Mouse (Mus musculus) kidney, embryonic 16.5 days (tissue): Measurements from ENCODE around the gene Lrch1. TPM values are rescaled to one million over a fixed set of nuclear protein-coding genes. Genes with fewer than 3 reads are reported as not detected.

Experiments used
- ATAC-seq: fragments of 200-750 bp; cut with Nextera tagmentation; 2 replicates; pipeline ENCODE4 v1.8.0; 2017; ENCODE audit warnings: moderate TSS enrichment; ENCODE audit not compliant: low FRiP score, low TSS enrichment
- H3K27ac ChIP-seq: fragments of 300-500 bp; sonication (generic); 2 replicates; pipeline ENCODE4 v1.5.1; 2014; ENCODE audit warnings: low read length
- H3K27me3 ChIP-seq: fragments of 300-500 bp; sonication (generic); 2 replicates; pipeline ENCODE4 v1.6.1; 2014; ENCODE audit warnings: low read length, control low read depth, mixed read lengths; ENCODE audit not compliant: insufficient read depth
- H3K36me3 ChIP-seq: fragments of 300-500 bp; sonication (generic); 2 replicates; pipeline ENCODE4 v1.6.1; 2014; ENCODE audit warnings: low read length, control low read depth, mixed read lengths; ENCODE audit not compliant: insufficient read depth
- H3K4me1 ChIP-seq: fragments of 300-500 bp; sonication (generic); 2 replicates; pipeline ENCODE4 v1.6.1; 2014; ENCODE audit warnings: low read length, control low read depth, mixed read lengths; ENCODE audit not compliant: insufficient read depth
- H3K4me2 ChIP-seq: fragments of 300-500 bp; sonication (generic); replicated peaks from 2 replicates; pipeline ENCODE4 v1.6.1; 2014; ENCODE audit warnings: low read depth, low read length
- H3K4me3 ChIP-seq: fragments of 300-500 bp; sonication (generic); 2 replicates; pipeline ENCODE4 v1.5.1; 2014; ENCODE audit warnings: mild to moderate bottlenecking, low read length
- H3K9ac ChIP-seq: fragments of 300-500 bp; sonication (generic); replicated peaks from 2 replicates; pipeline ENCODE4 v1.6.1; 2014; ENCODE audit warnings: low read length
- H3K9me3 ChIP-seq: fragments of 300-500 bp; sonication (generic); 2 replicates; pipeline ENCODE4 v1.6.1; 2016; ENCODE audit warnings: low read length, control low read depth
- WGBS: fragments of 180-500 bp; shearing (Covaris S2); extraction: QIAGEN DNeasy Blood & Tissue Kit; methylation state at CpG from one replicate; pipeline ENCODE4 v1.1.7; 2014; 5-methylcytosine and 5-hydroxymethylcytosine counted together
- polyA plus RNA-seq: library from polyadenylated mRNA; unstranded; fragments of >200 nt; fragmentation: Nextera tagmentation; extraction: Ambion mirVana; gene quantifications from 2 replicates; pipeline ENCODE4 v1.2.1, GENCODE M21; 2015

Gene Lrch1
- polyA plus RNA-seq, 1 experiment from 2014 or later = 18.3 TPM

DNA sequence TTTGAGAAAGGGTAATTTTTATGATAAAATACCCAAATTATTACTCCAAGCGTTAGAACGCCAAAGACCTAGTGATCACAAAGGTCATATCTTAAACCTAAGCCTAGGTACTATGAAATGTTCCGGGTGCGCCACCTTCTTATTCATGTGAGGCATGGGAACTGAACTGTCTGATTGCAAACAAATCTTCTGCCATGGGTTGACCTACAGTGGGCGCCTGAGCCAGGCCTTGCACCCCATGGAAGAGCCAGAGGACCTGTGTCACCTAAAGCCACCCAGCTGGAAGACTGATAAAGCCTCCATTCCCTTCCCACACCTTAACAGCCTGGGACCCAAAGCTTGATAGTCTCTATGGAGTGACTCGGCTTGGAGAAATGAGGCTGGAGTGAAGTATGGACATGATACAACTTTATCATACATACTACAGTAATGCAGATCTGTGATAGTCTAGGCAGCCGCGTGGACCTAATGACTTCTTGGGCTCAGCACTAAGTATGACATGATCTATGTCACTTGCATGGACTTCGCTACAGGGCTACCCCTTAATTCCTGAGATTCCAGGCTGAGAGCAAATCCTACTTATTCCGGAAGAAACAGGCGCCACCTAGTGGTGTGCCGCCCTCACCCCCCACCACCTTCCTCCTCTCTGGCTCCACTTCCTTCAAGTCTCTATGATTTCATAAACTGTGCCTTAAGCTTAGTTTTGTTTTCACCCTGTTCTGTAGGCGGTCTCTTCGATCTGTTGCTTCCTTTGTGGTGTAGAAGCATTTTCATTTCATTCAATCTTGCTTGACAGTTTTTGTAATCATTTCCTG, 957 bp upstream of the Lrch1 start:
- Histone ChIP-seq H3K27ac (peak overlapping the region; percentile 95), H3K36me3 (no peaks in the 10 kb centered on the region), H3K4me3 (peak overlapping the region; percentile 94), H3K4me2 (peak overlapping the region; percentile 62), H3K9ac (peak overlapping the region; percentile 93; the same call in 1 of the 2 replicates), H3K9me3 (no peaks in the 10 kb centered on the region), H3K4me1 (peaks cover 30% of the 10 kb centered on the region), H3K27me3 (no peaks in the 10 kb centered on the region)
- 42% methylated on average over 14 of the region's 14 CpGs for WGBS
- ATAC-seq = peak; percentile 57

DNA sequence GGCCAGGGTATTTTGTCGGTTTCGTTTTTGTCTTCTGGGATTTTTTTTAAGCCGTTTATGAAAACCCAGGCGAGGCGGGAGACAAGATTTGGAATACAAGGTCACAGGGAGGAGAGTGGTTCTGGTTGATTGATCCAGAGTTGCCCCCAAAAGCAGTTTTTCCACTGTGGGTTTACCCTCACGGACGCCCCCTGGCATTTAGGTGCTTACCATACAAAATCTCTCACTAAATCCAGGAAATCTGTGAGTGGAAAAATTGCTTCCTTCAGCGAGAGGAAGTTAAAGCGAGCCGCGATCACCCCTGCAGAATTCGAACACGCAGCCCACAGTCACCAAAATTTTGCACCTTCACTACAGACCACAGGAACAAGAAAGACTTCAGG, 329 bp upstream of the Lrch1 start:
- peak overlapping the region; percentile 62 for H3K4me2 ChIP-seq
- peak overlapping the region; percentile 93 for H3K9ac ChIP-seq
- ATAC-seq = no peak
- no peaks in the 10 kb centered on the region for H3K36me3 ChIP-seq
- H3K4me1 ChIP-seq = peaks cover 30% of the 10 kb centered on the region
- peak overlapping the region; percentile 94 for H3K4me3 ChIP-seq
- no peaks in the 10 kb centered on the region for H3K9me3 ChIP-seq
- no peaks in the 10 kb centered on the region for H3K27me3 ChIP-seq
- peak overlapping the region; percentile 95 for H3K27ac ChIP-seq
- WGBS = 24% methylated on average over 13 of the region's 13 CpGs

DNA sequence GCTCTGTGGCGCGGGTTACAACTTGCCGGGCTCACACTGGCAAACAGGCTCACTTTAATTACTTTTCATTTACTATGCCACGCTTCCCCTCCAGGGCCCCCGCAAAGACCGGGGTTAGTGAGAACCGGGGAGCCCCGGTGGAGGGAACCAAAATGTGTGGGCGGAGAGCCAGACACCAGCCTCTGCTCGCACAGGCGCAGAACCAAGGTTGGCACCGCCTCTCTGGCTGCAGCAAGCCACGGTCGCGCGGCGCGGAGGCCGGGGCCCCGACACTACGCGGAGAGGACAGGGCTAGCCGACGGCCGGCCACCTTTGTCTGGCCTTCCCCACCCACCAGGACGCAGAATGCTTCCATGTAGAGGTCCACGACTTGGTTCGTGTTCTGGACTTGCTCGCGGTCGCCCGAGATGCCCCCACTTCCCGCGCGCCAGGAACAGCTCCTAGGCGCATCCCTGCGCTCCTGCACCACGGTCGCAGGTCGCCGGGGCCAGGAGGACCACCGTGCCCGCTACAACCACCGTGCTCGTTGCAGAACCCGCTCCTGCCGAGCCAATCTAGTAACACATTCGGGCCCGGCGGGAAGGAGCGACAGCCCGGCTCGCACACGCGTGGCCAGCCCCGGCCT, 813 bp downstream of the Lrch1 start:
- peak overlapping the region; percentile 95 for H3K27ac ChIP-seq
- ATAC-seq = peak; percentile 79
- peak overlapping the region; percentile 93 for H3K9ac ChIP-seq
- WGBS = 0% methylated on average over 56 of the region's 56 CpGs
- peak overlapping the region; percentile 94 for H3K4me3 ChIP-seq
- H3K4me2 ChIP-seq = peak overlapping the region; percentile 62
- H3K36me3 ChIP-seq = 0 out of 2 replicates have a peak, but pooled peaks cover 3% of the 10 kb centered on the region
- no peaks in the 10 kb centered on the region for H3K27me3 ChIP-seq
- H3K4me1 ChIP-seq = peaks cover 30% of the 10 kb centered on the region
- no peaks in the 10 kb centered on the region for H3K9me3 ChIP-seq

DNA sequence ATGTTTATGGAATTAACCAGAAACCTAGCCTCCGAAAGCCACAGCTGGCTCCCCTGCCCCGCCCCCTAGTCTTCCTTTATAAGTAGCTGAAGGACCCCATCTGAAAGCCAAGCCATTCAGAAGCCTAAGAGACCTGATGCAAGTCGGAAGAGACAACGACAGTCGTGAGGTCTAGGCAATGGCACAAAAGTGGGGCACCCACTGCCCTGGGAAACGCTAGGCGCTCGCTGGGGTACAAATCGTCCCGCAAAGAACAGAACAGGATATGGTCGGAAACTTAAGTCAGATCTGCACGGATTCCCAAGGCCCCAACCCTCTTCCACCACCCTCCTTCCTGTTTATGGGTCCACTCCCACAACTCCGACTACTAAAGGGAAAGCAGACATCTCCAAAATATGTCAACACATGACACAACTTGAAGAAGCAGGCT, 1.3 kb downstream of the Lrch1 start:
- Histone ChIP-seq H3K36me3 (0 out of 2 replicates have a peak, but pooled peaks cover 3% of the 10 kb centered on the region), H3K27ac (peak overlapping the region; percentile 95), H3K9me3 (no peaks in the 10 kb centered on the region), H3K4me2 (peak overlapping the region; percentile 62), H3K4me1 (peaks cover 34% of the 10 kb centered on the region), H3K27me3 (no peaks in the 10 kb centered on the region), H3K4me3 (peak overlapping the region; percentile 94), H3K9ac (peak overlapping the region; percentile 93)
- ATAC-seq = peak; percentile 20
- WGBS = 2% methylated on average over 13 of the region's 13 CpGs

DNA sequence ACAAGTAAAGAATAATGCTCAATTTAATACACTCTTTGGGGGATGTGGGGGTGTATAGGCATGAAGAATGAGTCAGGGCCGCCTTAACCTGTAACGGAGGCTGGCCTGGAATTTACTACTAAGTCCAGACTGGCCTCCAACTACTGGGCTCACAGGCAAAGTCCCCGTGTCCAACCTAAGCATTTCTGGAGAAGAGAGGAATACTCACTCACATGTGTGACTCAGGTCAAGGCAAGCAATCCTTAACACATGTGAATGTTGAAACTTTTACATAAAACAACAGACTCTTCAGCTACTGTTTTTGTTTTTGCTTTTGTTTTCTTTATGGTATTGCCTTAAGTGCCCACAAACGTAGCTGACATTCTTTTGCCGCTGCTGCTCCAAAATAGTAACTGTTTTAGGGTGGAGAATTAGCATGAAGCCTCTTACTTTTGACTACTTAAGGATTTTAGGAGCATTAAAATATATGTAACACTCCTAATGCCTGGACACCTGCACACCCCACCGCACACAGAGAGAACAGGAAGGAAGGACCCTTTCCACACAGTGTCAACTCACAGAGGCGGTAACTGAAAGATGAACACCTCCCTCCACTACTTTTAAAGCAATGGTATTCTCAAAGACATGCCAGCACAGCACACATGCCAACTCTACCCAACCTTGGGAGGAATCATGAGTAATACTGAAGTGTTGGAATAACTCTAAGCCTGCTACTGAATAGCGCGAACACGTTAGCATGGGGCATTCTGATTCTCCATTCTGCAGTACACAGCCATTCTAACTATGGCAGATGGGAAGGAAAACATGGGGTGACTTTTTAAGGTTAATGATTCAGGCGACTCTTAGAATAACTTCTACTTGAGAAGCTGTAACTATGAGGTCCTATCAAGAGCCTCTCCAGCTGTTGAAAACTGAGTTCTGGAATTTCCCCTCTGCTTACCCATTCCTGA, 2.1 kb downstream of the Lrch1 start:
- no peak for ATAC-seq
- Histone ChIP-seq H3K4me3 (peak overlapping the region; percentile 94), H3K4me2 (peak overlapping the region; percentile 62), H3K4me1 (peaks cover 34% of the 10 kb centered on the region), H3K36me3 (peaks cover 6% of the 10 kb centered on the region; the same call in 1 of the 2 replicates), H3K27me3 (no peaks in the 10 kb centered on the region), H3K27ac (peak overlapping the region; percentile 95), H3K9ac (peak overlapping the region; percentile 93), H3K9me3 (no peaks in the 10 kb centered on the region)
- WGBS = 61% methylated on average over 11 of the region's 11 CpGs

DNA sequence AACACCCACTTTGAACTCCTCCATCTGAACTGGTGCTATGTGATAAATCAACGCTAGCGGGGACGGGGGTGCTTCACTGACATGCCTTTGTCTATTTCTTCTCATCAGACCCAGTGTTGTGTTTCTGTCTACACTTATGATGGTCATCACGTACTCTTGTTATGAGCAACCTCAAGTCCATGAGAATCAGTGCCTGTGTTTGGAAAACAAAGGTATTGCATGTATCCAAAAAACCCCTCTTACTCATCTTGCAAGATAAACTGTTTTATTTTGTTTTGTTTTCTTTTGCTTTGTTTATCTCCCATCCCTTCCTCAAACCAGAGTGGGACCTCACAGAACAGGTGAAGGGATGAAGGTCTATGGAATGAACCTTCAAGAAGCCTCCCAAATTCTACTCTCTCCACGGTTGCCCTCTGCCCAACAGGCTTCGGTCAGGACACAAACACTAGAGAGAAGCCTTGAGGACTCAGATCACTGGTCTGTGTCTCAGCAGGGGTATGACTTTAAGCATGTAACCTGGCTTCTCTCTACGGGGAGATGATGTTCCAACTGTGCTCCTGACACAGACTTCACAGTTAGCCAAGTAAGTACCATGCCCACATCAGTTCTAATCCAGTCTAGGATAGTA, 3.4 kb downstream of the Lrch1 start:
- H3K4me1 ChIP-seq = peaks cover 34% of the 10 kb centered on the region
- H3K36me3 ChIP-seq = peaks cover 6% of the 10 kb centered on the region; the same call in 1 of the 2 replicates
- H3K4me2 ChIP-seq = peak overlapping the region; percentile 62; the same call in 1 of the 2 replicates
- H3K4me3 ChIP-seq = no peak overlapping the region
- H3K27ac ChIP-seq = no peak overlapping the region
- no peaks in the 10 kb centered on the region for H3K27me3 ChIP-seq
- no peak for ATAC-seq
- 82% methylated on average over 7 of the region's 7 CpGs for WGBS
- H3K9me3 ChIP-seq = no peaks in the 10 kb centered on the region
- H3K9ac ChIP-seq = no peak overlapping the region

DNA sequence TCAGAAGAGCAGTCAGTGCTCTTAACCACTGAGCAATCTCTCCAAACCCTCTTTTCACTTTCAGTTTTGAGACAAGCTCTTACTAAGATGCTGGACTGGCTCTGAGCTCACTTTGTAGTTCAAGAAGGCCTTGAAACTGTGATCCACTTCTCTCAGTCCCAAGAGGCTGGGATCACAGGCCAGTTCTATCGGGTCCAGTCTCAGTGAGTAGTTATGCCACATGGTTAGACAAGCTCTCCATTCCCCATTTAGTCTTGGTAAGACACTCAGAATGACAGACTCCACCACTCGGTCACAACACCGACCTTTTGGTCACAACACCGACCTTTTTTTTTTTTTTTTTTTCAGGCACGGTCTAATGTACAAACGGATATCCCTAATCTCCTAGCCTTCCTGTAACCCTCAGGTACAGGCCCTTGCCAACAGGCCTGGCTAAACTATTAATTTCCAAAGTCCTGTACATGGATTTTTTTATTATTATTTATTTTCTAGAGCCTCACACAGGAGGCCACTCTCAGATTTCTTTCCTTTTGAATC, 4.0 kb downstream of the Lrch1 start:
- WGBS = 78% methylated on average over 6 of the region's 6 CpGs
- peaks cover 6% of the 10 kb centered on the region; the same call in 1 of the 2 replicates for H3K36me3 ChIP-seq
- H3K9ac ChIP-seq = no peak overlapping the region
- no peak overlapping the region for H3K4me2 ChIP-seq
- H3K4me1 ChIP-seq = peaks cover 30% of the 10 kb centered on the region
- H3K4me3 ChIP-seq = no peak overlapping the region
- H3K27me3 ChIP-seq = no peaks in the 10 kb centered on the region
- H3K9me3 ChIP-seq = no peaks in the 10 kb centered on the region
- ATAC-seq = no peak
- no peak overlapping the region for H3K27ac ChIP-seq

DNA sequence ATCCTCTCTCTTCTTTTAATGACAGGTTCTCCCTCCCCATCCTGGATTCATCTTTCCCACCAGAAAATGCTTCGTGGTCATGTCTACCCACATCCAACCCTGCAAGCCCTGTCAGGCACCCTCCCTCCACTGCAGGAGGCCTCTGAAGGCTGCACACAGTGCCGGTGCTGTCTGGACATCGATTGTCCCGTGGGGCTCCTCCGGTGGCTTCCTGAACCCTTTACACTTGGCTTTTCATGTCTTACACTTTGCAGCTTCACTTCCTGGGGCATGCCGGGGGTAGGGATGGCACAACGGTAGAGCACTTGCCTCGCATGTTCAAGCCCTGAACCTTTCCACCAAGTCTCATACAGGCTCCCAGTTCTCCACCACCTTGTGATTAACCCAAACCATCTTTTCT, 4.7 kb downstream of the Lrch1 start:
- Histone ChIP-seq H3K4me2 (no peak overlapping the region), H3K9me3 (no peaks in the 10 kb centered on the region), H3K4me3 (no peak overlapping the region), H3K36me3 (peaks cover 6% of the 10 kb centered on the region; the same call in 1 of the 2 replicates), H3K9ac (no peak overlapping the region), H3K27me3 (no peaks in the 10 kb centered on the region), H3K4me1 (peaks cover 23% of the 10 kb centered on the region), H3K27ac (no peak overlapping the region)
- no peak for ATAC-seq
- 73% methylated on average over 8 of the region's 8 CpGs for WGBS

DNA sequence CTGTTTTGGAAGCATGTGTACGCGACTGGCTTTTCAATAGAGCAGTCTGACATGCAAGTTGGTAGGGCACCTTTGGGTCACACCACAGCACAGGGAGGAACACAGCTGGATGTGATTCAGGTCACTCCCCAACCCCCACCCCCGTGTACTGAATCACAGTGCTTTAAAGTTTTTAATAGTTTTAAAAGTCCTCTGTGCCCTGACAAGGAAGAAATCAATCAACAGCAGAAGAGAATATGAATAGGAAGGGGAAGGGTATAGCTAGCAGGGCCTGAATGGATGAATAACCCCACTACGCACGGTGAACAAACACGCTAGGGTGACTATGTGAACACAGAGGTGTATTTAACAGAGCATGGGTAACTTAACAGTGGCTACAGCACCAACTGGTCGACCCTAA, 6.1 kb downstream of the Lrch1 start:
- WGBS = 63% methylated on average over 7 of the region's 7 CpGs
- Histone ChIP-seq H3K4me3 (no peak overlapping the region), H3K4me2 (no peak overlapping the region), H3K9me3 (no peaks in the 10 kb centered on the region), H3K36me3 (peaks cover 6% of the 10 kb centered on the region; the same call in 1 of the 2 replicates), H3K27me3 (no peaks in the 10 kb centered on the region), H3K4me1 (peaks cover 23% of the 10 kb centered on the region), H3K27ac (no peak overlapping the region), H3K9ac (no peak overlapping the region)
- no peak for ATAC-seq
